Mouse (Mus musculus) lung, postnatal 0 days (tissue): ENCODE measurements around the gene Trim29. TPM values are rescaled to one million over a fixed set of nuclear protein-coding genes. Genes with fewer than 3 reads are reported as not detected.

Source experiments
- ATAC-seq: fragments of 200-750 bp; cut with Nextera tagmentation; 2 replicates; pipeline ENCODE4 v1.8.0; 2017; ENCODE audit warnings: moderate library complexity
- DNase-seq: peaks from one replicate; pipeline ENCODE4 v3.0.0-alpha.2; 2016; ENCODE audit warnings: low spot score
- H3K27ac ChIP-seq: fragments of 300-500 bp; sonication (generic); 2 replicates; pipeline ENCODE4 v1.5.1; 2014; ENCODE audit warnings: antibody characterized with exemption, mild to moderate bottlenecking, low read length, mixed read lengths
- H3K27me3 ChIP-seq: fragments of 300-500 bp; sonication (generic); replicated peaks from 2 replicates; pipeline ENCODE4 v1.6.1; 2014; ENCODE audit warnings: low read length, mixed read lengths; ENCODE audit not compliant: insufficient read depth
- H3K36me3 ChIP-seq: fragments of 300-500 bp; sonication (generic); 2 replicates; pipeline ENCODE4 v1.6.1; 2014; ENCODE audit warnings: low read length, mixed read lengths; ENCODE audit not compliant: insufficient read depth
- H3K4me1 ChIP-seq: fragments of 300-500 bp; sonication (generic); 2 replicates; pipeline ENCODE4 v1.6.1; 2014; ENCODE audit warnings: antibody characterized with exemption, low read depth, low read length, mixed read lengths; ENCODE audit not compliant: insufficient read depth
- H3K4me2 ChIP-seq: fragments of 300-500 bp; sonication (generic); replicated peaks from 2 replicates; pipeline ENCODE4 v1.6.1; 2014; ENCODE audit warnings: low read depth, mild to moderate bottlenecking, low read length, moderate library complexity, mixed read lengths
- H3K4me3 ChIP-seq: fragments of 300-500 bp; sonication (generic); 2 replicates; pipeline ENCODE4 v1.5.1; 2014; ENCODE audit warnings: low read depth, low read length
- H3K9ac ChIP-seq: fragments of 300-500 bp; sonication (generic); replicated peaks from 2 replicates; pipeline ENCODE4 v1.6.1; 2014; ENCODE audit warnings: low read depth, mild to moderate bottlenecking
- H3K9me3 ChIP-seq: fragments of 300-500 bp; sonication (generic); 2 replicates; pipeline ENCODE4 v1.6.1; 2016; ENCODE audit warnings: low read length, mixed read lengths
- CTCF ChIP-seq: IDR thresholded peaks from 2 replicates; pipeline ENCODE4 v1.5.1; 2016; ENCODE audit warnings: antibody characterized with exemption, mild to moderate bottlenecking
- EP300 ChIP-seq: IDR thresholded peaks from 2 replicates; pipeline ENCODE4 v1.6.1; 2016; ENCODE audit warnings: antibody characterized with exemption, mild to moderate bottlenecking, control low read depth
- WGBS: fragments of 180-500 bp; shearing (Covaris S2); extraction: QIAGEN DNeasy Blood & Tissue Kit; methylation state at CpG from one replicate; pipeline ENCODE4 v1.1.7; 2014; 5-methylcytosine and 5-hydroxymethylcytosine counted together
- polyA plus RNA-seq: library from polyadenylated mRNA; unstranded; fragments of >200 nt; fragmentation: Nextera tagmentation; extraction: Ambion mirVana; gene quantifications from 2 replicates; pipeline ENCODE4 v1.2.1, GENCODE M21; 2015

The Trim29 gene
- polyA plus RNA-seq, 1 experiment from 2014 or later: 0.87 TPM

DNA sequence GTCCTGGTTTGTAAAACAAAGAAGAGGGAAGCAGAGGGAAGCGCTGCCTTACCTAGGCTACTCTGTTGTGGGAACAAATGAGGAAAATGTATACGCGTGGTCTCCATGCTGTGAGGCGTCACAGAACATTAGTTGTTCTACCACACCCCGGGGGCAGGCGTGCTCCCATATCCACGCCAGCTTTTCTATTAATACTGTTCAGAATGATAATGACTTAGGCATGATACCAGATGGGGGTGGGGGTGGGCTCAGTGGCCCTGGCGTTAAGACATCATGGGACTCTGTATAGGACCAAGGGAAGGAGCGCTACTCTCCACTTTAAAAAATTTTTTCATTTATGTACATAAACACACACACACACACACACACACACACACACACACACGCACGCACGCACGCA is 40.4 kb downstream of the Trim29 start:
- H3K36me3 ChIP-seq: no peaks in the 10 kb centered on the region
- H3K27me3 ChIP-seq: no peaks in the 10 kb centered on the region
- TF ChIP-seq EP300: no peak
- no peak for TF ChIP-seq CTCF
- ATAC-seq: no peak
- no peak overlapping the region for H3K4me3 ChIP-seq
- no peak overlapping the region for H3K4me2 ChIP-seq
- no peak for DNase-seq
- no peaks in the 10 kb centered on the region for H3K4me1 ChIP-seq
- H3K9ac ChIP-seq: no peak overlapping the region
- H3K27ac ChIP-seq: no peak overlapping the region
- no peaks in the 10 kb centered on the region for H3K9me3 ChIP-seq
- WGBS: 64% methylated on average over 13 of the region's 13 CpGs

DNA sequence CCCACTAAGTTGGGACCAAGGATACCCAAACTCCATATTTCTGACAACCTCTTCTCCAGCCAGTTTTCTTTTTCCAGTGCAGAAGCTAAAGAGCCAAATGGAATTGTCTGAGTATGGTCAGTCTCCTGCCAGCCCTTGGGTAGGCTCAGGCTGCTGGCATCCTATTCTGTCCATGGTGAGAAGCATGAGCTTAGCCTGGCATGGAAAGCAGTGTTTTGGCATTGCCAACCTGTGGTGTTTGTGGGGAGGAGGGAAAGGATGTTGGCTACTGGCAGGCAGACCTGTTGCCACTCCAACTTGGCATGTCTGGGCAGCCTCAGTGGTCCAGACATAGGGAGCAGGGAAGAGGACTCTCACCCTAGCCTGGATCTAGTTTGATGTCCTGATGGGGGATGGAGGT is 46.4 kb downstream of the Trim29 start:
- TF ChIP-seq CTCF: no peak
- no peak for TF ChIP-seq EP300
- H3K4me3 ChIP-seq: no peak overlapping the region
- no peak overlapping the region for H3K4me2 ChIP-seq
- DNase-seq: no peak
- no peak for ATAC-seq
- H3K9me3 ChIP-seq: no peaks in the 10 kb centered on the region
- H3K9ac ChIP-seq: no peak overlapping the region
- no peaks in the 10 kb centered on the region for H3K4me1 ChIP-seq
- no peak overlapping the region for H3K27ac ChIP-seq
- H3K36me3 ChIP-seq: no peaks in the 10 kb centered on the region
- no peaks in the 10 kb centered on the region for H3K27me3 ChIP-seq

DNA sequence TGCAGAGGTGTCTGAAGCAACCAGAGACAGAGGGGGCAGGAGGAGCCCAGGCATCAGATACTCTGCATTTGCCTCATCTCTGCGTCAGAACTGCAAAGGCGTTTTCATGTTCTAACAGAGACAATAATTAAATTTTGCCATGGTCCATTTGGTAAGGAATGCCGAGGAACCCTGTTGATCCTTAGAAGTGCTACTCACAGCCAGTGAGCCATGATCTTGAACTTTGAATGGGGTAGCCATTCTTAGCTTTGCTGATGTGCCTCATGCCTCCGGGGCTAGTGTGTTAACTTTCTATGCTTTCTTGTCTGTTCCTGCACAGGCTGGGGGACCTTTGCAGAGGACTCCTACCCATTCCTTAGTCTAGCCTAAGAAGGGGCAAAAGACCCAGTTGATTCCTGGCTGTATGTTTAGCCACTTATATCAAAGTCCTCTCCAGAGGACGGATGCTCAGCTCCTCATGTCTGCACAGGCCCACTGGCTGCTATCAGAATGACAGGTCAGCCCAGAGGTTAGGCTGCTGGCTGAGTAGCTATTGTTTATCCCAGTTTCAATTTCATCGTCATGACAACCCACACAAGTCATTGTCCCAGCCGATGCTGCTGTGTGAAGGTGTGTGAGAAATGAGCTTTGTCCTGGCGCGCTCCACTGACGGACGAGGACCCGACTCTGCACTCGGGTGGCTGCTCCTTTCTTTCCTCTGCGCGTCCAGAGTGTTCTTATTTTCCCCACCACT is 48.1 kb downstream of the Trim29 start:
- Histone ChIP-seq H3K36me3 (no peaks in the 10 kb centered on the region), H3K4me1 (no peaks in the 10 kb centered on the region), H3K9me3 (no peaks in the 10 kb centered on the region), H3K4me3 (no peak overlapping the region), H3K4me2 (no peak overlapping the region), H3K27me3 (no peaks in the 10 kb centered on the region), H3K9ac (no peak overlapping the region), H3K27ac (no peak overlapping the region)
- TF ChIP-seq EP300 (no peak), CTCF (no peak)
- WGBS: 47% methylated on average over 15 of the region's 15 CpGs
- DNase-seq: no peak
- no peak for ATAC-seq

DNA sequence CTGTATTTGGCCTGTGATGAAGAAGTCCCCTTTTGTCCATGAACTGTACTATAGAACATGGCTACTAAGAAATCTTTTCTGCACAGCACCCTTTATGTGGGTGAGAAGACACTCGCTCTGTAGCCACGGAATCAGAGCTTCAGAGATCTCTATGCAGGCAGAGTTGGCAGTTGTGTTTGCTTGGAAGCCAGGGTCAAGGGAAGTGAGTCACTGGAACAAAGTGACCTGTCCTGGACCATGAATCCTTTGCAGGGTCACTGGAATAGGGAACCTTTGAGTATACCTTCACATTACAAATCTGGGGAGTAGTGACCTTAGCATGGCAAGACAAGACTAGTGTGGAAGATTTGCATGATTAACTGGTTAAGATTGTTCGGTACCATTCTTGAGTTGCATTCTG is 58.1 kb downstream of the Trim29 start:
- H3K4me1 ChIP-seq: no peaks in the 10 kb centered on the region

DNA sequence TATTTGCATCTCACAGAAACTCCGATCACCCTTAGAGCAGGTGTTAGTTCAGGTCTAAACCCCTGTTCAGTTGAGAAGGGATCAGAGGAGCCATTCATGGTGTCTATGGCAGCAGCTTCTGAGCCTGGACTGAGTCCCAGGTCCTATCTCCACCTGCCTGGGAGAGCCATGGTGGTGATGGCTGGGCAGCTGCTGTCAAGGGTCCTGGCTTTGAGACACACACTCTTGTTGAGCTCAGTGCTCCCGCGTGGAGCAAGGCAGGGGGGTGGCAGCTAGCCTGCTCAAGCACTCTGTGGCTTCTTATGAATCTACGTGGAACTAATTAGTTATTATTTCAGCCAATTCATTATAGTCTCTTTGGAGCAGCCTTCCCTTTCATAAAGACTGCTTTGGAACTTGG is 73.2 kb downstream of the Trim29 start:
- Histone ChIP-seq H3K36me3 (no peaks in the 10 kb centered on the region), H3K4me3 (no peak overlapping the region), H3K4me2 (no peak overlapping the region), H3K27ac (no peak overlapping the region), H3K4me1 (no peaks in the 10 kb centered on the region), H3K9ac (no peak overlapping the region), H3K27me3 (no peaks in the 10 kb centered on the region), H3K9me3 (no peaks in the 10 kb centered on the region)
- TF ChIP-seq EP300 (no peak), CTCF (no peak)
- ATAC-seq (no peak), DNase-seq (no peak)
- WGBS: 69% methylated on average over 4 of the region's 4 CpGs

More for the DNA sequence above, 58.1 kb downstream of the Trim29 start:
- DNase-seq: no peak
- no peaks in the 10 kb centered on the region for H3K9me3 ChIP-seq
- no peaks in the 10 kb centered on the region for H3K27me3 ChIP-seq
- ATAC-seq: no peak
- no peak overlapping the region for H3K4me3 ChIP-seq
- TF ChIP-seq CTCF (no peak), EP300 (no peak)
- H3K27ac ChIP-seq: no peak overlapping the region
- H3K36me3 ChIP-seq: no peaks in the 10 kb centered on the region
- H3K4me2 ChIP-seq: no peak overlapping the region
- no peak overlapping the region for H3K9ac ChIP-seq
- WGBS: 84% methylated on average over 3 of the region's 3 CpGs

DNA sequence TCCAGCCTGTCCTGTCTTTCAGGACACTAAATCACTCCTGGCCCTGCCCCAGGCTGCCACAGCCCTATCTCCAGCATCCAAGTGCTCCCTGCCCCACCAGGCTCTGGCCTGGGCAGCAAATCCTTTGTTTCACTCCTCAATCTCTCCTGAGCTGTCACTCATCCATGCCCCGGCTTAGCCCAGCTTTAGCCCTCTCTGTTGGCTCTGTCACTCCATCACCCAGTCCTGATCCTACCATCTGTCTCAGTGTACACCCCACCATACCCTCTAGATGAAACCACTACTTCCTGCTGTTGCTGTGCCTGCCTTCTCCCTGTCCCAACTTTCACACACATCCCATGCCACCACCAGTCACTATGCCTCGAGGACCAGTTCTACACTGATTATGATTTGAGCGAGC is 73.8 kb downstream of the Trim29 start:
- Histone ChIP-seq H3K27me3 (no peaks in the 10 kb centered on the region), H3K9me3 (no peaks in the 10 kb centered on the region), H3K4me2 (no peak overlapping the region), H3K9ac (no peak overlapping the region), H3K4me3 (no peak overlapping the region), H3K27ac (no peak overlapping the region), H3K36me3 (no peaks in the 10 kb centered on the region), H3K4me1 (no peaks in the 10 kb centered on the region)
- ATAC-seq (no peak), DNase-seq (no peak)
- 71% methylated on average over 3 of the region's 3 CpGs for WGBS
- TF ChIP-seq EP300: no peak
- TF ChIP-seq CTCF: no peak

Other genes starting within 250 kb of the Trim29 start
- 13.9 and 17.2 TPM in 2 replicates for gene Arhgef12, start 203.6 kb upstream of the Trim29 start, polyA plus RNA-seq
- gene Tmem136, start 194.3 kb upstream of the Trim29 start, polyA plus RNA-seq: 2.8 and 3.5 TPM in 2 replicates
- 0.07 and 0.13 TPM in 2 replicates for gene Pou2f3, start 100.5 kb upstream of the Trim29 start, polyA plus RNA-seq
- gene Oaf, start 70.9 kb upstream of the Trim29 start, polyA plus RNA-seq: 14.8 and 19.6 TPM in 2 replicates